Mouse (Mus musculus): ENCODE data around the gene Psg25.
"Not testable (repeated sequence)": the region's sequence is repeated elsewhere in the genome, so short reads cannot be mapped to it uniquely, and the experiment has no call there.

Gene Psg25

DNA sequence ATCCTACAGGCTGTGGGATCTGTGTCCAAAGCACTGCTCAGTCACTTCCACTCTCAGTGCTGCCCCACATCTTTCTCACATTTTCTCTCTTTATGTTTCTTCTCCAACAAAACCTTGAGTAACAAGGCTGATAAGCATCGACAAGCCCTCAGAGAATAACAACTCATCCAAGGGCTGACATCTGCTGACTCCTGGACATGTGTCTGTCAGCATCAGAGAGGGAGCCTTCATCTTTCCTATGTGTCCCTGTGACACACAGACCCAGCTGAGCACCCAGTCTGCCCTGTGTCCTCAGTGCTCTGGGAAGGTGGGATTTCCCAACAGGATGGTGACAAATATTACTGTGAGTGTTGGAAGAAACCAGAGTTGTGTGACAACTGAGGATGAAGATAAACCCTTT, at the start of gene Psg25:
Psg25 (minus strand) TSS at position 101 of the 400 bp plus-strand sequence.
- no peak for DNase-seq (ENCODE audit: low spot score)

DNA sequence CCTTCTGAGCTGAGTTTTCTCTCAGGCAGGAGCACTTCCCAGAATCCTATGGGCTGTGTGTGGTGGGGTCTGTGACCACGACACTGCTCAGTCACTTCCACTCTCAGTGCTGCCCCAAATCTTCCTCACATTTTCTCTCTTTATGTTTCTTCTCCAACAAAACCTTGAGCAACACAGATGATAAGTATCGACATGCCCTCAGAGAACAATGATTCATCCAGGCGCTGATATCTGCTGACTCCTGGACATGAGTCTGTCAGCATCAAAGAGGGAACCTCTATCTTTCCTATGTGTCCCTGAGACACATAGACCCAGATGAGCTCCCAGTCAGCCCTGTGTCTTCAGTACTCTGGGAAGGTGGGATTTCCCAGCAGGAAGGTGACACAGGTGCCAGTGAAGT, 35.1 kb upstream of the Psg25 start, which contains the start of gene Psg27:
Psg27 (minus strand) TSS at position 101 of the 400 bp plus-strand sequence.
- no peak for DNase-seq (ENCODE audit: low spot score)

DNA sequence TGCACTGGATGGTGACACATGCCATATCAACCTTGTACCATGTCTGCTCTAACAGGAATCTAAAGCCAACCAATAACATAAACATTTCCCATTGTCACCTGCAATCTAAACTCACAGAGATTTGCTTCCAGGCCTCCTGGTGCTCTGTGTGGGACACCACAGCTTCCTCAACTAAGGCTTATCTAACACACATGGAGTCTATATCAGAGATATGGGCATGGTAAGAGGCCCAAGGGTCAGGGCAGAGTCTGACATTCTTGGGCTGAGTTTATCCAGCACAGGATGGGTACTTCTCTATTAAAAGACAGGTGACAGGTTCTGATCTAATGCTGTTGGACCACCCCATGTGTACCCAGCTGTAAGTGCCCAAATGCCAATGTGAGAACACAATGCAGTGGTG, 27.8 kb upstream of the Psg25 start:
- no peak for DNase-seq (ENCODE audit: low spot score)

DNA sequence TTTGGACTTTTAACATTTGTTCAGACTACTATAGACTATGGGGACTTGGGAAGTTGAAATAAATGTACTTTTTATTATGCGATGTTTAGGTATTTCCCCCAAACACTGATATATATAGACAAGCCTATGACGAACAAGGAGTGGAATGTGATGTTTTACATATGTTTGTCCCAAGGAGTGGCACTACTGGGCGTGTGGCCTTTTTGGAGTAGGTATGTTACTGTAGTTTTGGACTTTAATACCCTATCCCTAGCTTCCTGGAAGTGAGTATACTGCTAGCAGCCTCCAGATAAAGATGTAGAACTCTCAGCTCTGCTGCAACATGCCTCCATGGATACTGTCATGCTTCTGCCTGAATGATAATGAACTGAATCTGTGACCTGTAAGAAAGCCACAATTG, 23.7 kb upstream of the Psg25 start:
- not testable (repeated sequence) for DNase-seq (ENCODE audit: low spot score)

DNA sequence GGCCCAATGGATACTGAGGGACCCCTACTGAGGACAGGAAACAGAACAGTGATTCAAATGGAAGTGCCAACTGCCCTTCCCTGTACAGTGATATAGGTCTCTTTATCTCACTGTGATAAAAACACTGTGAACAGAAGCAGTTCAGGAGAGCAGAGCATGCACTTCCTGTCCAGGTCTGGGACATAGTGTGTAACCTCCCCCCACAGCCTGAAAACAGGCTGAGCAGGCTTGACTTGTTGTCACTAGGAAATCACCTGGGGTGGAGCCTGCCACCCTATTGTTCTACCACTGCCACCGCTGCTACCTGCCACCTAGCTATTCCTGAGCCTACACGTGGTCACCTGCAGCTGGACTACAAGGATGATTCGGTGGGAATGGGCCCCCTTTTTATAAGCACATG, 1.4 kb upstream of the Psg25 start:
- DNase-seq (ENCODE audit: low spot score) = peak; percentile 60

DNA sequence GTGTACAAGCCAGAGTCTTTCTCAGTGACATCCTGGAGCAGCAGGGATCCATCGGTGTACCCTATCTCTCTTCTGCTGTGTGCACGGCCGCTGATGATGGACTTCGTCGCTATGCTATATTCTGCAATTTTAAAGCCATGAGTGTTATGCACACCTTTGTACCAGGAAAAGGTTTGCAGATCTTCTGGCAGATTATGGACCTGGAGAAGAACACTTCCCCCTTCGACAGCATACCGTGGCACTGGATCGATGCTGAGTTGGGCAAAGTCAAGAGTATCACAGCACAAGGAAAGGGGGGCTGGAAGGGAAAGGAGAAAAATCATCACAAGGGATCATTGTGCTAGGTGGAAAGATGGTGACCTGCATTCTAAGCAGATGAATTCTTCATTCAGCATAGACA, 7.4 kb downstream of the Psg25 start:
- no peak for DNase-seq (ENCODE audit: low spot score)

DNA sequence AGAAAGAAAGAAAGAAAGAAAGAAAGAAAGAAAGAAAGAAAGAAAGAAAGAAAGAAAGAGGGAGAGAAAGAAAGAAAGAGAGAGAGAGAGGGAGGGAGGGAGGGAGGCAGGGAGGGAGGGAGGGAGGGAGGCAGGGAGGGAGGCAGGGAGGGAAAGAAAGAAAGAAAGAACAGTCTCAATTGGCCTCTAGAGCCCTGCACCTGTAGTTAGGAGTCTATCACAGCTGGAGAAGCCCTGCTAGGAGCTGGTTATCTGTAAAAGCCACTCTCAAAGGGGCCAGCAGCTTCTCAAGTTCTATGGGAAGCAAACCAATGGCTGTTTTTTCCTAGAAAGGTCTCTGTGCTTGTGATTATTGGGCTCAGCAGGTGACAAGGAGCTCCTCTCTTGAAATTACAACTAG, 19.2 kb downstream of the Psg25 start:
- DNase-seq (ENCODE audit: low spot score) = not testable (repeated sequence)

DNA sequence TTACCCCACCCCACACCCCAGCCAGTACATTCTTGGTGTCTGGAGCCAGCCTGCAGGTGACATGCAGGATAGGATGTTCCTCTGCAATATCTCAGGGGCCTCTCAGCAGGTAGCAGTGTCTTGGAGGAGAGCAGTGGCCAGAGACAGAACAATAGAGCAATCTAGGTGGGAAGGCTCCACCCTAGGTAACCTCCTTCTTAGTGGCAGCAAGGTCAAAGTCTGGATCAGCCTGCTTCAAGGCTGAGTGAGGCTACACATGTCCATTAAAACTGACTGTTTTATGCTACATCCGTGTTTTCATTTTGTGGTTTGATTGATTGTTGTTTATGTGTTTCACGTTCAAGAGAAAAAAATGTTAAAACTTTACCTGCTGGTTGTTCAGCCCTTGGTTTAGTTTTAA, 19.7 kb downstream of the Psg25 start:
- not testable (repeated sequence) for DNase-seq (ENCODE audit: low spot score)

DNA sequence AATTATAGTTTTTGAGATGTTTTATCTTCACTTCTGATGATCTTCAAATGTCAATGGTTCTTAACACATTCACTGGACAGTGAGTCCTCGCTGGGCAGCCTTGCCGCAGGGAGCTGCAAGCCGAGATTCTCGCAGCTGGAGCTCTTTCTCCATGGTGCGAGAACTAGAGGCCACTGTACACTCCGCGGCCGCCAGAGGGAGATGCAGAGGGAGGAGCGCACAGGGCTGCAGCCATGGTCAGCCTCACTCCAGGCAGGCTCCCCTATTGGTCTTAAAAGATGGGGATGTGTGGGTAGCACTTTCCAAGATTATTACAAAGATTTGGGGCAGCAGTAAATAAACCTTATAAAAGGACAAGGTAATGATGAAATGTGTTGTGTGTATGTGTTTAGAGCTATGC, 20.6 kb downstream of the Psg25 start:
- DNase-seq (ENCODE audit: low spot score) = peak; percentile 11

DNA sequence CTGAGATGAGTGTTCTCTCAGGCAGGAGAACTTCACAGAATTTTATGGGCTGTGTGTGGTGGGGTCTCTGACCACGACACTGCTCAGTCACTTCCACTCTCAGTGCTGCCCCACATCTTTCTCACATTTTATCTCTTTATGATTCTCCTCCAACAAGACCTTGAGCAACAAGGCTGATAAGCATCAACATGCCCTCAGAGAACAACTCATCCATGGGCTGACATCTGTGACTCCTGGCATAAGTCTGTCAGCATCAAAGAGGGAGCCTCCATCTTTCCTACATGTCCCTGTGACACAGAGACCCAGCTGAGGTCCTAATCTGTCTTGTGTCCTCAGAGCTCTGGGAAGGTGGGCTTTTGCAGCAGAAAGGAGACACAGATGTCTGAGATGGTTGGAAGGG, 48.0 kb downstream of the Psg25 start, which contains the start of gene Psg26:
Psg26 (minus strand) TSS at position 101 of the 400 bp plus-strand sequence.
- DNase-seq (ENCODE audit: low spot score) = no peak
